Mouse (Mus musculus): ENCODE measurements around the gene Arhgef19.

The Arhgef19 gene

DNA sequence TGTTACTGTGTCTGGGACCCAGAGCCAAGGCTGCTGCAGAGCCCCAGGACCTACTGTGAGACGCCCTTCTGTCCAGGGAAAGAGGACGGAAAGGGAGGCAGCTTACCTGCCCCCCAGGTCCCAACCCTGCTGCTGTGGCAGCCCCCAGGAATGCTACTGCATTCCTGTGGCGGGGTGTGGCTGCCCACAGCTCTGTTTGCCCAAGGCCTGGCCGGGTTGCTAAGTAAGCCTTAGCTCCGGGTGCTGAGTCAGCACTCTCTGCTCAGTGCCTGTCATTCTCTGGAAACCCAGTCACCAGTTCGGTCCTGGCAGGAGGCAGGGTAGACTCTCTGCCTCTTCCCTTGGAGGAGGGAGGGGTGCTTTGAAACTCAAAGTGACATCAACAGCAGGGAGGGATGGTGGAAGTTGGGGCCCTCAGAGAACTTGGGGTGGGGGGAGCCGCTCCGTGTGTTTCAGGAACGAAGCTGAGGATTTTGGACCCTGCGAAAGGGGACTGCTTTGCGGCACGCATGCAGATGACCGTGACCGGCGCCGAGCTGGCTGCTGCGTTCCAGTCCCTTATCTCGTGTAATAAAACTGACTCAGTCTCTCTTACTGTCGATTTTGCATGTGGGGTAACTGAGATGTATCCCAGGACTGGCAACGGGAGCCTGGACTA, 47.7 kb downstream of the Arhgef19 start:
- DNase-seq, result no peak

GRCm38 (mm10) chr4:141287518-141288004, 48.3 kb downstream of the Arhgef19 start:
- DNase-seq, result no peak

DNA sequence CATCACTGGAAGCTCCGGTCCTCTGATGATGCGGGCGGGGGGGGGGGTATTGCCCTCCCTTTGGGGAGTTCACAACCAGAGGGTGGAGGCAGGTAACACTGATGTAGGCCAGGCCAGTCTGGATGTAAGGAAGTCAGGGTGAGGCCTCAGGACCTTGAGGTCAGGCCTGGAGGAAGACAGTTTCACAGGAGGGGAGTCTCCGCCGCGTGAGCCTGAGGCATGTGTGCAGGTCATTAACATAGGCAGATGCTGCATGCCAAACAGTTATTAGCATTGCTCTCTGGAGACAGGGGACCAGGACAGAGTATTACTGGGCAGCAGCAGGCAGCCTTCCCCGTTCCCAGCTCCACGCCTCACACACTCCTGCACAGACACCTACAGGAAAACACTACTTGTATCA, 48.9 kb downstream of the Arhgef19 start:
- DNase-seq, result no peak

DNA sequence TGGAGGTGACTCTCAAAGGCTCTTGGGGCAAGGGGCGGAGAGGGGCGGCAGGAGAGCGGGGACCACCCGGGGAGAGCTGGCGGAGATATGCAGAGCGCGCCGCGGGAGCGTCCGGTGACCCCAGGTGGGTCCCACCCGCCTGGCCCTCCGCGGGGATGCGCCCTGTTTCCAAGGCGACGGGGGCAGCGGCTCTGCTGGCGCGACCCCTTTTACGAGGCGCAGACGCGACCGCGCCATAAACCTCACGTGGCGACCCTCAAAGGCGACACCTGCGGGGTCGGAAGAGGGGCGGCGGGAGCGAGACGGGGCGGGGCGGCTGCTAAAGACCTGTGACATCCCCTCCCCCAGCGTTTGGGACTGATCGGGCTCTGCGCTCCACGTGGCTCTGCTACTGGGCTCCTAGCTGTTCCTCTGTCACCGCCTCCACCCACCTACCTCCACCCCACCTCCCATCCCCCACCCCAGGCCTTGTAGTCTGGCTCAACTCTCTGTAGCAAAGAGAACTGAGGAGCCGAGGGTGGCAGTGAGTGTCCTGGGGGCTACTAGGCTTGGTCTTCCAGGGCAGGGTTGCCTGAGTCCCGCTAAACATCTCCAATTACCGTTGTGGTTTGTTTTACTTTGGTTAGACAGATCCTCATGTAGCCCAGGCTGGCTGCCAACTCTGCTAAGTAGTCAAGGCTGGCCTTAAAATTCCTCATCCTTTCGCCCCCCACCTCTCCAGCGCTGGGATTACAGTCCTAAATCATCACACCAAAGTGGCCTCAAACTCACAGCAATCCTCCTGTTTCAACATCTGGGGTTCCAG, 52.5 kb downstream of the Arhgef19 start:
- DNase-seq, result no peak

DNA sequence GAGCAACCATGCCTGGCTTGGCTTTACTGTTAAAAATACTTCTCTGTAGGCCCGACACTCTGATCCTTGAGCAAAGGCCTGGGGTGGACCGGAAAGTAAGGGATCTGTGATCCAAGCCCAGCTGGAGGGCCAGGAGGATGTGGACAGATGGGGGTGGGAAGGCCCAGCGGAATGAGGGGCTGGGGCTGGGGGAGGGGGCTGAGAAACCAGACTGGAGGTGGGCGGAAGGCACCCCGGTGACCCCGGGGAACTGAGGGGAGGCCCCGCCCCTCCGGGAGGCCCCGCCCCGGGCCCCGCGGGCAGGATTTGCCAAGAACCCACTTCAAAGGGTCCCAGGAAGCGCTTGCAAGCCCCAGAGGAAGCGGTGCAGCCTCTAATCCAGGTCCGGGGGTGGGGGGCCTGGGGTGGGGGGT, 56.5 kb downstream of the Arhgef19 start:
- no peak for DNase-seq

DNA sequence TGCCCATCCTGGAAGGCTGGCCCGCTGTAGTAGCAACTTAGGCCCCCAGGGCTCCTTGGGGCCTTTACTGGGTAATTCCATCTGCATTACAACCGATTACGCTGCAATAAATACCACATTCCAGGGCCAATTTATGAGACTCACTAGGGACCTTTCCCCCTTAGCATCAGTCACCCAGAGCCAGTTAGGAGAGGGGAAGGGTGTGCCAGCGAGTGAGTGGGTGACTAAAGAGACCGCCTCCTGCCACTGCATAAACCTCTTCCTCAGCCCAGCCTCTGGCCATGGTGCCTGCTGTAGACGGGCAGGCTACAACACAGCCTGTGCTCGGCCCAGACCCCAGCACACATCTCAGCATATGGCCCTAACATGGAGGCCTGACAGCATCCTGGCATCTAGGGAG, 58.6 kb downstream of the Arhgef19 start:
- no peak for DNase-seq

GRCm38 (mm10) chr4:141299356-141299755, 60.1 kb downstream of the Arhgef19 start:
- no peak for DNase-seq

DNA sequence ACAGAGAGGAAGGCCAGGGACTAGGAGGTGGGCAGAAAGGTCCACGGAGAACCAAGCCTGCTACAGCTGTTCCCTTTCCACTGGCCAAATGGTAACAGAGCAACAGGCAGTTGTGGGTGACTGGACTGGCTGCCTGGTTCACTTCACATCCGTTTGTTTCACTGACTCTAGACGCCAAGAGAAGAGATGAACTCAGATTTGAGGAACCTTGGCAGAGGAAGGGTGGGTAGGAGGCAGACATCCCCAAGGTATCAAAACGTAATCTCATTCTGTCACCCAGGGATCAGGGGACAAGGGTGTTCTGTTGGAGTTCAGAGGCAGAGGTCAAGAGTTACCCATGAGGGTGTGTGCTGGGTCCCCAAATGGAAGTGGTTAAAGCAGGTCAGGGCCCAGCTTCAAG, 60.9 kb downstream of the Arhgef19 start:
- DNase-seq, result no peak

DNA sequence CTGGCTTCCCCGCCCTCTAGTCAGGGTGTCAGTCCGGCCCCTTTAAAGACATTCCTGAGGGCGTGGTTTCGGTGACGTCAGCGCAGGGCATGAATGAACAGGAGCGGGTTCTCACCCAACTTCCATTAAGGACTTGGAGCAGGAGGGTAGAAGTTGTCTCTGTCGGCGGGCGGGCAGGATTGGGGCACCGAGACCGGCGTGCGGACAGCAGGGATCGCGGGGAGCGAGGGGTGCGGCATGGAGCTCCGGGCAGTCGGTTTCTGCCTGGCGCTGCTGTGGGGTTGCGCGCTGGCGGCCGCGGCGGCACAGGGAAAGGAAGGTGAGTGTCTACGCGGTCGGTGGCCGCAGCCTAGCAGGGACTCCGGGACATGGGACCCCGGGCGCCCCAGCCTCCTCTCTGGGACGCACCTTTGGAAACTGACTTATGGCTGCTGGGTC, 61.8 kb downstream of the Arhgef19 start, which contains the start of gene Epha2:
Epha2 (plus strand) TSS at position 125 of the 438 bp plus-strand sequence.
- peak; percentile 90 to 94 for DNase-seq

DNA sequence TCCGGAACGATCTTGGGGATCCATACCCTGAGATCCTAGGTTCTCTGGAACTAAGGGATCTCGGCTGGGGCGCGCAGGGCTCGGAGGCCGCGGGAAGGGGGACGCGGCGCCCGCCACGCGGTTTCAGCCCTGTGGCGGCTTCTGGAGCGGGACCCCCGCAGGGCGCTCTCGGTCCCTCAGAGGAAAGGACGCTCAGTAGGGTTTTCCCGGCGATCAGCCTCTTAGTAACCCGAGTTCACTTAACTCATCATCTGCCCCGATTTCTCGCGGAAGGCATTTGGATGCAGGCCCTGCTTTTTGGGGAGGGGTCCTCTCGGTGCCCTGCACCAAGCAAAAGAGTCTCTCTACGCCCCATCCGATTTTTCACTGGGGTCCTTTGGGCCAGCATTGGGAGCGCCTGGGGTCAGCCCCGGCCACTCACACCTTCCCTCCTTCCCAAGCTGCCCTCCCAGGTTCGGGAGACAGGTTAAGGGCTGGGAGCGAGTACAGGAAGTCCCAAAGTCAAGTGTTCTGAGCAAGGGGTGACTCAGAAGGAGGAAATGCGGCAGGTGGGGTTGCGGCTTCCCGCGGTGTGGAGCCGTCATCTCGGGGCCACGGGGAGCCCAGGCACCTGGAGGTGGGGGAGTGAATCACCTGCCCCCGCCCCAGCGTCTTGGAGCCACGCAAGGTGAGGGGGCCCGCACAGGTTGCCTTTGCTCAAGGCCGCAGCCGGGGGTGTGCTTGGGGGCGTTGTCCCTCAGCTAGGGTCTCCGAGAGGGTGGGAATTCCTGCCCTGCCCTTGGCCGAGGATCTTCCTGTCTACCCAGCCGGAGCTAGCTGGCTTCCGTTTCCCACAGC, 62.5 kb downstream of the Arhgef19 start:
- no peak for DNase-seq

DNA sequence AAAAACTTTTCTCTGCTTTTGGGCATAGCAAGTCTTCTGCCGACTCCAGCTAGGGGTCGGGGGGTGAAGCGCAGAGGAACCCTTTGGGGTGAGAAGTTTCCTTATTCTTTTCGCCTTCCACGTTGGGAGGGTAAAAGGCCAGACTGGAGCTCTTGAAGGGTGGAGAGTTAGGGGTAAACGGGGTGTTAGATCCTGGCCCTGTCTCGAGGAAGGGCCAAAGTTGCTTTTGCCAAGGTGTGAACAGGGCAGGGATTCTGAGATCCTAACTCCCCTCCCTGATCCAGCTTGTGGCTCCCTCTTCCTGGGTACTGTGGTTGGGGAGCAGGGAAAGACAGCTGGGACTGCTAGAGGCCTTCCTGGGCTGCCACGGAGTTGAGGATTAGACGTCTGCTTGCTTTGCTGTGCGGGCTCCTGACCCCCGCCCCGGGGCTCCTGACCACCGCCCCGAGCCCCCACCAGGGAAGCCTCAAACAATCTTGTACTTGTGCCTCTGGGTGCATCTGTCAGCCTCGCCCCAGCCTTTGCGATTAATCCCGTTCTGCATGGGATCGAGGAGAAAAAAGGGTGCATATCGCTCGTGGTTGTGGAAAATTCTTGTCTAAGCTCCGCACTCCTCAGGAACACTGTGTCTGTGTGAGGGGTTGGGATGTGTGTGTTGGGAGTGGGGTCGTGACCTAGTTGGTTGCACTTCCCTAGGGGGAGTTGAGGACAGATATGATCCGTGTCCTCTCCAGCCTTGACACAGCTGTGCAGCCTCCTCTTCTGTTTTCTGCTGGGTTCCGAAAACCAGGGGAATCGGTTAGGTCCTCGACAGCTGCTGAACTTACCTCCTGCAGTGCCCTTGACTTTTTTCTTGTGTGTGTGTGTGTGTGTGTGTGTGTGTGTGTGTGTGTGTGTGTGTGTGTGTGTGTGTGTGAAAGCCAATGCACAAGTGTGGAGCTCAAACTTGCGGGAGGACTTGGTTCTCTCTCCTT, 63.4 kb downstream of the Arhgef19 start:
- no peak for DNase-seq

DNA sequence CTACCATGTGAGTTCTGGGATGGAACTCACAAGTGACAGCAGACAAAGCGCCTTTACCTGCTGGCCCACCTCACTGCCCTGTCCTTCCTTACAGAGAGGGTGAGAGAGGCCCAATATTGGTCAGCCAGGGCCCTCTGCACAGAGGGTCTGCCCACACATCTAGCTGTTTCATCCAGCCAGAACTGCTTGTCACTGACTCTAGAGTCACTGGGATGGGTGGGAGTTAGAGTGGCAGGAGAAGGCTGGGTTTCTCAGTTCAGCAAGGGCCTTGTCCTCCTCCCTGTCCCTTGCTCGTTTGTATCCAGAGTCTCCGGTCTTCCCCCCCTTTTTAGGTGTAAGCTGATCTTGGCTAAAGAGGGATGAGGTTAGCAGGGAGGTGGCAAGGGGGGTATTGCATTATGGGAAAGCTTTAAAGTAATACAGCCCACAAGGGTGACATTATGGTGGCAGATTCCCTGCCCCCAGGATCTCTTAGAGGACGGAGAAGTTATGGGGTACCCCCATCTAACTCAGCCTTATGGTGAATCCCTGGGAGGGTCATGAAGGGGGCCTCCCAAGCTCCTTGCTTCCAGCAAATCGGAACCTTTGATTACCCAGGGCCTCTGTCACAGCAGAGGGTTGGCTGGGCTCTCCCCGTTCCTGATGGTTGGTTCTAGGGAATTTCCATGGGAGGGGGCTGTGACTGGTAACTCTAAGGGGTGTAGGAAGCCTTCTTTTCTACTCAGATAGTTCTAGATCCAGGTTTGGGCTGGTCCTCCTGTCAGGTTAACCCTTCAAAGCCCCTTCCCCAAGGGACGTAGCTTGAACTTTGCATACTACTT, 64.3 kb downstream of the Arhgef19 start:
- DNase-seq, result no peak

- no peak for DNase-seq
These were observed 64.9 kb downstream of the Arhgef19 start for GRCm38 (mm10) chr4:141304223-141304611.

GRCm38 (mm10) chr4:141306057-141306456, 66.8 kb downstream of the Arhgef19 start:
- no peak for DNase-seq

Measured in kidney, adult 8-10 months (tissue).